Mouse (Mus musculus) liver, postnatal 0 days (tissue): ENCODE measurements around the gene Chrna5.

Source experiments
- CTCF ChIP-seq: sonication (generic); IDR thresholded peaks from 2 replicates; pipeline ENCODE4 v1.5.1; 2016; ENCODE audit warnings: antibody characterized with exemption, low read depth
- EP300 ChIP-seq: IDR thresholded peaks from 2 replicates; pipeline ENCODE4 v1.6.1; 2016; ENCODE audit warnings: antibody characterized with exemption, low read depth, mild to moderate bottlenecking

DNA sequence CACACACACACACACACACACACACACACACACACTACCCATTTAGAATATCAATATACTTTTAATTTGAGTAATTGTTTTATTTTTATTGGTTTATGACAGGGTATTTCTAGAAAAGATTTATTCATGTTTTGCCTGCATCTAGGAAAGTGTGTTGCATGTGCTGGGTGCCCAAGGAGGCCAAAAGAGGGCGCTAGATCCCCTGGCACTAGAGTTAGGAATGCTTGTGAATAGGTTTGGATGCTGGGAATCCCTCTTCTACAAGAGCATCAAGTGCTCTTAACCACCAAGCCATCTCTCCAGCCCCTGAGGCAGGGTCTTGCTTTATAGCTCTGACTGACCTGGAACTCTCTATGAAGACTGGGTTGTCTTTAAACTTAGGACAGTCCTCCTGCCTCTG lies 48.9 kb upstream of the Chrna5 start:
- peak; percentile 43 for TF ChIP-seq CTCF
- TF ChIP-seq EP300, result no peak
